Mouse (Mus musculus) myocyte (in vitro differentiated cells): ENCODE measurements around the gene Dyrk3. TPM values are rescaled to one million over a fixed set of nuclear protein-coding genes. Genes with fewer than 3 reads are reported as not detected.

Source experiments
- H3K27me3 ChIP-seq: one replicate; pipeline ENCODE4 v1.6.1; 2011; ENCODE audit not compliant: control insufficient read depth, insufficient read depth, insufficient read length
- H3K36me3 ChIP-seq: one replicate; pipeline ENCODE4 v1.6.1; 2011; ENCODE audit not compliant: control insufficient read depth, insufficient read depth
- H3K4me2 ChIP-seq: one replicate; pipeline ENCODE4 v1.6.1; 2011; ENCODE audit warnings: low read depth, control low read depth
- H3K4me3 ChIP-seq: one replicate; pipeline ENCODE4 v1.5.1; 2011; ENCODE audit warnings: mild to moderate bottlenecking, control low read depth, moderate library complexity
- H3K79me2 ChIP-seq: one replicate; pipeline ENCODE4 v1.6.1; 2011; ENCODE audit not compliant: control insufficient read depth, insufficient read depth
- H3ac ChIP-seq: one replicate; pipeline ENCODE4 v1.6.1; 2011; ENCODE audit not compliant: control insufficient read depth, insufficient read length
- CEBPB ChIP-seq: IDR thresholded peaks from 2 replicates; pipeline ENCODE4 v1.6.1; 2011; ENCODE audit warnings: mild to moderate bottlenecking, moderate library complexity; ENCODE audit not compliant: poor library complexity, insufficient read depth, severe bottlenecking
- E2F4 ChIP-seq: IDR thresholded peaks from one replicate; pipeline ENCODE4 v1.6.1; 2011; ENCODE audit warnings: mild to moderate bottlenecking, control low read depth, moderate library complexity; ENCODE audit not compliant: insufficient read depth
- MAX ChIP-seq: IDR thresholded peaks from one replicate; pipeline ENCODE4 v1.6.1; 2011; ENCODE audit warnings: low read depth, mild to moderate bottlenecking, control low read depth
- MYOD1 ChIP-seq, 3 experiments: IDR thresholded peaks; one replicate each; pipeline ENCODE4 v1.6.1; 2011; ENCODE audit warnings: control low read depth in 2 of 3, low read depth in 2 of 3, mild to moderate bottlenecking in 2 of 3, moderate library complexity in 1 of 3; ENCODE audit not compliant: insufficient read length in 2 of 3, control insufficient read depth in 1 of 3
- MYOG ChIP-seq, 3 experiments: IDR thresholded peaks; one replicate each; pipeline ENCODE4 v1.6.1; 2011; ENCODE audit warnings: control low read depth in 2 of 3, low read depth in 2 of 3, mild to moderate bottlenecking in 2 of 3; ENCODE audit not compliant: insufficient read length in 2 of 3, control insufficient read depth in 1 of 3, insufficient read depth in 1 of 3
- POLR2A ChIP-seq: IDR thresholded peaks from one replicate; pipeline ENCODE4 v1.6.1; 2011; ENCODE audit warnings: low read depth, mild to moderate bottlenecking, control low read depth, moderate library complexity; ENCODE audit not compliant: insufficient read length
- POLR2AphosphoS2 ChIP-seq: IDR thresholded peaks from one replicate; pipeline ENCODE4 v1.6.1; 2011; ENCODE audit warnings: low read depth, control low read depth; ENCODE audit not compliant: insufficient read length
- REST ChIP-seq: IDR thresholded peaks from one replicate; pipeline ENCODE4 v1.6.1; 2011; ENCODE audit warnings: mild to moderate bottlenecking, control low read depth, moderate library complexity; ENCODE audit not compliant: insufficient read depth, insufficient read length
- SRF ChIP-seq: IDR thresholded peaks from one replicate; pipeline ENCODE4 v1.6.1; 2011; ENCODE audit warnings: low read depth; ENCODE audit not compliant: control insufficient read depth, insufficient read length
- TCF12 ChIP-seq: IDR thresholded peaks from one replicate; pipeline ENCODE4 v1.6.1; 2011; ENCODE audit warnings: mild to moderate bottlenecking, control low read depth; ENCODE audit not compliant: poor library complexity, insufficient read depth, severe bottlenecking
- TCF3 ChIP-seq: IDR thresholded peaks from one replicate; pipeline ENCODE4 v1.6.1; 2011; ENCODE audit warnings: low read depth, control low read depth; ENCODE audit not compliant: insufficient read length
- USF1 ChIP-seq: IDR thresholded peaks from one replicate; pipeline ENCODE4 v1.6.1; 2011; ENCODE audit warnings: low read depth, mild to moderate bottlenecking, control low read depth, moderate library complexity
- polyA plus RNA-seq: library from polyadenylated mRNA; unstranded; fragments of >200 nt; fragmentation: generic; extraction: Trizol; gene quantifications from one replicate; pipeline ENCODE4 v1.2.1, GENCODE M21; 2012; ENCODE audit warnings: missing spikeins

Dyrk3 gene
- polyA plus RNA-seq, 1 experiment, result 2.7 TPM

DNA sequence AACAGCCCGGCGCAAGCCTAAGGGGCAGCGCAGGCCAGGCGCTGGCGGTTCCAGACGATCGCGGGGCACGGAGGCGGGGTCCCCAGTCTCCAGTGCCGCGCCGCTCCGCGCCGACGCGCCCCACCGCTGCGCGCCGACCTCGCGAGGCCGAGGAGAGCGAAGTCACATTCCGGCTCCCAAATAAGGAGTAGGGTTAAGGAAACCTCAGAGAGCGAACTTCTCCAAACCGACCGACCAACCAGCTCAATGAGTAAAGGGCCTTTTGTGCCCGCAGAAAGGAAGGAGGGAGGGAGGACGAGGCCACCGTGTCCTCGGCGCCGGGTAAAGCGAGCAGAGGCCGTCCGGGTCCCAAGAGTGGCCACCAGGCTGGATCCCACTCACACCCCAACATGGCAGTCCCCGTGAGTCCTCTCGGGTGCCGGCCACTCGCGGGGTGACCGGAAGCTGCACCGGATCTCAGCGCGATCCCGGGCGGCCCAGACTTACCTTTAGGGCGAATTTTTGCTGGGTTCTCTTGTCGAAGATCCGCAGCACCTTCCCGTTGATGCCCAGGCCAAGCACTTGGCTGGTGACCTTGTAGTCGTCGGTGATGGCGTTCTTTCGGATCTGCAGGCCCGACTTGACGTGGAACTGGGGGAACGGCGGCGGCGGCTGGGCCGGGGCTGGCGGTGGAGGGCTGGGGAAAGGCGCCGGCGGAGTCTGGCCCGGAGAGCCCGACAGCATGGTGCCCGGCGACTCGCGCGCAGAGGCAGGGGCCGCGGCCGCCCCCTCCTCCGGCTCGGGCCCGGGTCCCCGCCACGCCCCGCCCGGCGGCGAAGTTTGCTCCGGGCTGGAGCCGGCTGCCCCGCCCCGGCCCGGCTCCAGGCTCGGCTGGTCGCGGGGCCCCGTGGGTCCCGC, 41.1 kb downstream of the Dyrk3 start:
- Histone ChIP-seq H3K4me2 (peak overlapping the region; percentile 92), H3K79me2 (peaks cover 52% of the 10 kb centered on the region), H3K4me3 (peak overlapping the region; percentile 96), H3K27me3 (no peaks in the 10 kb centered on the region), H3ac (peak overlapping the region; percentile 58), H3K36me3 (no peaks in the 10 kb centered on the region)
- no peak for TF ChIP-seq TCF12
- no peak for TF ChIP-seq E2F4
- TF ChIP-seq POLR2A, result peak; percentile 38
- TF ChIP-seq MYOG (IDR thresholded peaks at IDR 0.05; ENCODE audit: control insufficient read depth in 1 of 3, insufficient read depth in 1 of 3, insufficient read length in 2 of 3, low read depth in 2 of 3), result no peak
- peak; percentile 24 for TF ChIP-seq POLR2AphosphoS2
- TF ChIP-seq CEBPB, result no peak
- TF ChIP-seq TCF3, result no peak
- peak; percentile 94 for TF ChIP-seq SRF

GRCm38 (mm10) chr1:131096132-131096695, 41.9 kb downstream of the Dyrk3 start:
- Histone ChIP-seq H3ac (peak overlapping the region; percentile 58), H3K4me2 (peak overlapping the region; percentile 92), H3K4me3 (peak overlapping the region; percentile 96), H3K27me3 (no peaks in the 10 kb centered on the region), H3K36me3 (no peaks in the 10 kb centered on the region), H3K79me2 (peaks cover 60% of the 10 kb centered on the region)
- TF ChIP-seq TCF3, result no peak
- no peak for TF ChIP-seq CEBPB
- TF ChIP-seq TCF12, result no peak
- no peak for TF ChIP-seq POLR2AphosphoS2
- TF ChIP-seq POLR2A, result no peak
- no peak for TF ChIP-seq USF1
- no peak for TF ChIP-seq MYOG (IDR thresholded peaks at IDR 0.05; ENCODE audit: control insufficient read depth in 1 of 3, insufficient read depth in 1 of 3, insufficient read length in 2 of 3, low read depth in 2 of 3)
- no peak for TF ChIP-seq REST
- no peak for TF ChIP-seq SRF
- TF ChIP-seq E2F4, result no peak
- no peak for TF ChIP-seq MAX
- TF ChIP-seq MYOD1 (IDR thresholded peaks at IDR 0.05; ENCODE audit: control insufficient read depth in 1 of 3, insufficient read length in 2 of 3, low read depth in 2 of 3), result no peak

DNA sequence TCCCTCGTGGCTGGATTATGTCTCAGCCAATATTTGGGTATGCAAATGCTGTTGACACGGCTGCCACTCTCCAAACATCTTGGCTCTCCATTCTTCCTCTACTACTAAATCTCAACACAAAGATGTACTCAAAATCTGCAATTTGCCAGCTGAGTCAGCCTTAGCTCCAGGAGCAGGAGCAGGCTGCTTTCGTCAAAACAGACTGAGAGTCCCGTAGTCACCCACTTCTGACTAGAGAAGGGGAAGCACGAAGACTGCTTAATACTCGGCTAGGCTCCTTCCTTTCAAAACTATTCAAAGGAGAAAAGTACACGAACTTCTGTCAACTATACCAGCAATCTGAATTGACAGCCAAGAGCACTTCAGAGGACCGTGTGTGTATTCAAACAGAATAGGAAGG, 42.6 kb downstream of the Dyrk3 start:
- Histone ChIP-seq H3ac (no peak overlapping the region), H3K79me2 (peaks cover 66% of the 10 kb centered on the region), H3K4me2 (peak overlapping the region; percentile 92), H3K4me3 (peak overlapping the region; percentile 96), H3K27me3 (no peaks in the 10 kb centered on the region), H3K36me3 (no peaks in the 10 kb centered on the region)
- no peak for TF ChIP-seq SRF
- no peak for TF ChIP-seq MAX
- no peak for TF ChIP-seq USF1
- TF ChIP-seq CEBPB, result no peak
- no peak for TF ChIP-seq E2F4
- no peak for TF ChIP-seq POLR2A
- TF ChIP-seq REST, result no peak
- no peak for TF ChIP-seq MYOG (IDR thresholded peaks at IDR 0.05; ENCODE audit: control insufficient read depth in 1 of 3, insufficient read depth in 1 of 3, insufficient read length in 2 of 3, low read depth in 2 of 3)
- no peak for TF ChIP-seq POLR2AphosphoS2
- TF ChIP-seq TCF3, result no peak
- TF ChIP-seq MYOD1 (IDR thresholded peaks at IDR 0.05; ENCODE audit: control insufficient read depth in 1 of 3, insufficient read length in 2 of 3, low read depth in 2 of 3), result no peak
- TF ChIP-seq TCF12, result no peak

DNA sequence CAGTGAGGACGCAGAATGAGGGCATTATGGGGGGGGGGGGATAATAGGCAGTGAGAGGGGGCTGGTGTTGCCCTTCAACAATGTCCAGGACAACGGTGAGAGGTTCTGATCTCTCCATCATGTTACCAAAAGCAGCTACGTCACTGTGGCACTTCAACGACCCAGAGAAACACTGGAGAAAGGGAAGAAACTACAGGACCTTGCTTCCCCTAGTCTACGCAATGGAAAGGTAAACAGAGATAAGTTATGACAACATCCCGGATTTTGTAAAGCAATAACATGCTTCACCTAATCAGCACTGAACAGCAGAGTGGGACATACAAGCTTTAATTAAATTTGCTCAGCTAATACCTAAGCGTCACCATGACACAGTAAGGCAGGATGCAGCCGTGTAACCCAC, 44.3 kb downstream of the Dyrk3 start:
- Histone ChIP-seq H3K4me2 (peak overlapping the region; percentile 92), H3K36me3 (no peaks in the 10 kb centered on the region), H3K27me3 (no peaks in the 10 kb centered on the region), H3K4me3 (no peak overlapping the region), H3K79me2 (peaks cover 83% of the 10 kb centered on the region), H3ac (no peak overlapping the region)
- TF ChIP-seq CEBPB (no peak), SRF (no peak), MYOG (IDR thresholded peaks at IDR 0.05; ENCODE audit: control insufficient read depth in 1 of 3, insufficient read depth in 1 of 3, insufficient read length in 2 of 3, low read depth in 2 of 3) (no peak), MAX (no peak), POLR2AphosphoS2 (no peak)
